Mouse (Mus musculus) retina, postnatal 7 days (tissue): ENCODE measurements around the gene Hip1.
"Not testable (repeated sequence)": the region's sequence is repeated elsewhere in the genome, so short reads cannot be mapped to it uniquely, and the experiment has no call there.

Source experiments
- DNase-seq: peaks from one replicate; pipeline ENCODE4 v3.0.0-alpha.2; 2012; ENCODE audit warnings: low read depth, low spot score

The Hip1 gene

GRCm38 (mm10) chr5:135369196-135369595 is 175.7 kb downstream of the Hip1 start:
- DNase-seq: not testable (repeated sequence)

GRCm38 (mm10) chr5:135368312-135368711 is 176.6 kb downstream of the Hip1 start:
- DNase-seq: no peak

GRCm38 (mm10) chr5:135367841-135368240 is 177.1 kb downstream of the Hip1 start:
- DNase-seq: no peak

- peak; percentile 57 for DNase-seq
Measured at GRCm38 (mm10) chr5:135363540-135363939, 181.4 kb downstream of the Hip1 start.

- no peak for DNase-seq
Measured at GRCm38 (mm10) chr5:135362572-135362971, 182.3 kb downstream of the Hip1 start.

DNA sequence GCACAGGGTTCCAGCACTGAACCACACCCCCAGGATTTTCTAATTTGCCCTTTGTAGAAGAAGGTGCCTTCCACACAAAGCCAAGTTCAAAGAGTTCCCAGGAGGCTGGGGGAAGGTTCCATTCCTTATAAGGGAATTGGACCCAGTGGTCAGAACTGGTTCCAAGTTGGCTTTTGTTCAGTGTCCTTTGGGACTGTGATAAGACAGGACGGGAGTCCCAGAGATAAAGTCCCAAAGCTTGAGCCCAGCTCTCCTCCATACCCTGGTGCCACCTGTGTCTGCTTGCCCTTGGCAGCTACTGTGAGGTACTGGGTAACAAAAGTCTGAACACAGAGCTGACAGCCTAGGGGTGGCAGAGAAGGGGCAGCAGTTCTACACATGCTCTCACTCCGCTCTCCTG is 185.1 kb downstream of the Hip1 start:
- no peak for DNase-seq

GRCm38 (mm10) chr5:135357556-135357955 is 187.4 kb downstream of the Hip1 start:
- DNase-seq: no peak
